Mouse (Mus musculus) spleen, embryonic (tissue): Measurements from ENCODE around the gene Abtb2.

ENCODE experiments used
- CTCF ChIA-PET: fragments of 350-600 bp; sonication (Branson Sonifier 250); formaldehyde crosslinking; loops from one replicate; lab custom pipeline; 2022; lab: Charles Lee

Abtb2 gene

DNA sequence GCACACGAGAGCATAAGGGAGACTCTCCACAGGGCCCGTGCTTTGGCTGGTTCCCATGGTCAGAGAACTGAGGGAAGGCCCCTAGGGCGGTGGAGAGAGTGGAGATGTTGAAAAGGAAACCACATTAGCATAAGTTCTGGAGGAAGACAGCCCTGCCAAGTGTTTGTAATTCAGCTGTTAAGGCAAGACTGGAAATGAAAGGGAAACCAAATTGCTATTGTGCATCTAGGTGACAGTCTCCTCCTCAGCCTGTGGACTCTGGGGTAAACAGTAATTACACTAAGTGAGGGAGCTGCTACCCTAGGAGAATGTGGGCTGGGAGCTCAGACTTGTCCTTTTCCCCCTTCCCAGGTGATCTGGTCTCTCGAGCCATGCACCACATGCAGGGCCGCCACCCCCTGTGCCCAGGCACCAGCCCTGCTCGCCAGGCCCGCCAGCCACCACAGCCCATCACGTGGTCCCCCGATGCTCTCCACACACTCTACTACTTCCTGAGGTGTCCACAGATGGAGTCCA is 116.9 kb downstream of the Abtb2 start:
- CTCF ChIA-PET: interaction anchor here (0.6 to 0.7 kb wide), 2 partner anchors 56 to 195 kb away, joined by 4 read pairs; no protein-coding TSS in a partner anchor

DNA sequence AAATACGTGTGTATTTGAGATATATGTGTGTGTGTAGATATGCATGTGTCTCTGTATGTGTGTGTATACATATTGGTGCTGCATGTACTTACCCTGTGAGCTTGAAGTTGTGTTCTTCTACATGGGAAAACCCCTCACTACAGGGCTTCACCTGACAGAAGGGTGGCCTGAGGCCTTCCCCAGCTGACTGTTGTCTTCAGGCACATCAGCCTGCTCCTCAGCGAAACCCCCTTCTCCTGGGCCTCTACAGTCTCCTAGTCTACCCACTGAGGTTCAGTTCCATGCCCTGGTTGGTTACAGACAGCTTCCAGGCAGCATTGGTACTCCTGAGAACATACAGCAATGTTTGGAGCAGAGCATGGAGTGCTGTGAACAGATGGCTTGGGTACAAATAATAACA is 118.3 kb downstream of the Abtb2 start:
- CTCF ChIA-PET: no interaction called here

- CTCF ChIA-PET: interaction anchor here (1.2 kb wide), 1 partner anchor 14 kb away, joined by 5 read pairs; no protein-coding TSS in a partner anchor
Observed at GRCm38 (mm10) chr2:103684926-103685577, 118.9 kb downstream of the Abtb2 start.

GRCm38 (mm10) chr2:103685581-103685980 is 119.5 kb downstream of the Abtb2 start:
- CTCF ChIA-PET: interaction anchor here (1.2 kb wide), 1 partner anchor 15 kb away, joined by 5 read pairs; no protein-coding TSS in a partner anchor

DNA sequence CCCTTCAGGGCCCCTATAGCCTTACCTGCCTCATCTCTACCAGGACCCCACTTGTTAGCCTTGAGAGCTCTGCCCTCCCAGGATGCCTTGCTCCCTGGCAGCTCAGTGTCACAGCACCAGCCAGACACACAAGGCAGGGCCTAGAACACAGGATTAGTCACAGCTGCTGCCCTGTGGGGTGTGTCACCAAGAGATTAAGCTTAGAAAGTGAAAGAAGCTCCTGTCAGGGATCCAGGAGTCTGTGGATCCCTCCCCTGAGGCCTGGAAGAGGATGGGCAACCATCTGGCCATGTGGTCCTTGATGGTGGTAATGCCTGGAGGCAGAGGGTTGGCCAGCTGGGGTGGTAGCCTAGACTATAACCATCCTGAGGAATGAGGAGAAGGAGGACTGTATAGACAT is 121.0 kb downstream of the Abtb2 start:
- CTCF ChIA-PET: no interaction called here

DNA sequence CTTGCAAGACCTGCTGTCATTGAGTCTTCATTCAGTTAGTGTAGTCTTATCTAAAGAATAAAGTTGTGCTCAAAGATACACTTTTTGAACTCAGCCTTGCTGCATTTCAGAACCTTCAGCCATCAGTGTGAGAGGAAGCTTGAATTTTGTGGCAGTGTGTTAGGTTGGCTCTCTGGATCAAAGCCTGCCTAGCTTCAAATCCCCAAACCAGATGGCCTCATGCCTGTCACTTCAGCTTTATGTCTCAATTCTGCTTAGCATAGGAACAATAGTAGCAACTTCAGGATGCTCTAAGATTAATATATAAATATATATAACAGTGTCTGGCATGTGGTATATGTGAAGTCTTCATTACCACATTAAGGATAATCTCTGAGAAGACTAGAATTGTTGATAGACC is 121.8 kb downstream of the Abtb2 start:
- CTCF ChIA-PET: no interaction called here

GRCm38 (mm10) chr2:103690425-103690824 is 124.3 kb downstream of the Abtb2 start:
- CTCF ChIA-PET: no interaction called here

DNA sequence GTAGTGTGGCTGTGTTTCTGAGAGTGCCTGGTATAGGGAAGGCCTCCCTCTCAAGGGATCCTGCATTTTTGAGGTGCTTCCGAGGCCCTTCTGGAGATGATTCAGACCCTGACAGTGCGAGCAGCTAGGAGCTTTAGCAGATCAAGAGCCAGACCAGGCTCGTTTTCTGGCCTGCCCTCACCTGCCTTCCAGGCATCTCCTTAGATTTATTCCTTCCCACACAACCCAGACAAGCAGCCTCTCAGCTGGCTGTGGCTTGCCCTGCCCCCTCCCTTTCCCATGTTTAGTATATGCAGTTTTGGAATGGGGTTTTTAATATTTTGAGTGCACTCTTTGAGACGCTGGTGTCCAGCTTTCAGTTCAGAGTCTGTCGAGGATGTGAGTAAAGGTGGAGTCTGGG is 124.7 kb downstream of the Abtb2 start:
- CTCF ChIA-PET: no interaction called here

GRCm38 (mm10) chr2:103691278-103691677 is 125.2 kb downstream of the Abtb2 start:
- CTCF ChIA-PET: no interaction called here

DNA sequence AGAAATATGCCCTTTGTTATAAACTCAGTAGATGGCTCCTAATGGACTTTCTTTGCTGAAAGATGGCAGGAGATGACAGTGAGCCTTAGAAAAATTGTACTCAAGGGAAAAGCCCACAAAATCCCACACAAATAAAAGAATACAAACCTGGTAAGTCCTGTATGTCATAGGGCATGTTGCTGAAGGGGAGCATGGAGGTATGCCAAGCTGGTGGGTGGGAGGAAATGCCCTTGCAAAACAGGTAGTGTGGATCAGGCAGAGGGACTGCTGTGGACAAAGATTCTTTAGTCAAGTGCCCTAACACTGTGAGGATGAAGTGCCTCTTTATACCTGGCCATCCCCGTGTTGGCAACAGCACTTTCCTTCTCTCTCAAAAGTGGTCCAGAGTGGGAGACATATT is 126.7 kb downstream of the Abtb2 start:
- CTCF ChIA-PET: interaction anchor here (0.5 kb wide), 1 partner anchor 75 kb away, joined by 3 read pairs; no protein-coding TSS in a partner anchor

DNA sequence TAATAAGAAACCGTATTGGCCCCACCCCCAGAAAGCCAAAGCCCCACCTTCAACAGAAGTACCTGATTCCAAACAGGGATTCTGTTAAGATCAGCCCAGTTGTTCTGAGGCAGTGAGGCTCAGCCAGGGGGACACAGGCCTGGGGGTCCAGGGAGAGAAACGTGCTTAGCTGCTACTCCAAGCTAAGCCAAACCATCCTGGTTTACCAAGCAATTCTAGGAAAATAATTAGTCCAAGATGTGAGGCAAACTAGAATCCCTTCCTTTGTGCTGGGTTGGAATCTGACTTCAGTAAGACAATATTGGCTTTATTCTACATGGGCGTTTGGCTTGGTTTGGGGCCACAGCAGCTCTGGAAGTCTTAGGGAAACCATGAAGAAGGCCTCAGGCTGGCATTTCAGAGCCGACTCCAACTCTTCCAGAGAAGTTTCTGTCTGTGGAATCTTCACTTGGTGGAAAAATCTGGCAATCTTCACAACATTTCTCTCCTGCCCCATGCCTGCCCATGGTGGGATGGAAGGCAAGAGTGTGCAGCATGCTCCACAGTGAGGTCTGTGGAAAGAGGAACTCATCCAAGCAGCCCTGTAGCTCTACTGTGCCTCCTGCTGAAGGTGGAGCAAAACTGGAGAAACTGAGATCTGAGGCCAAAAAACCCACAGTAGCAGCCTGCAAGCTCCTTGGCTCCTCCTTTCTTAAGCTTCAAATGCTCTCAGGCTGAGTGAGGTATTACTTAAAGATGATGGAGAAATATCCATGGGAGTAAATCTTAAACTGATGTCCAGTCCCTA is 128.9 kb downstream of the Abtb2 start:
- CTCF ChIA-PET: no interaction called here

DNA sequence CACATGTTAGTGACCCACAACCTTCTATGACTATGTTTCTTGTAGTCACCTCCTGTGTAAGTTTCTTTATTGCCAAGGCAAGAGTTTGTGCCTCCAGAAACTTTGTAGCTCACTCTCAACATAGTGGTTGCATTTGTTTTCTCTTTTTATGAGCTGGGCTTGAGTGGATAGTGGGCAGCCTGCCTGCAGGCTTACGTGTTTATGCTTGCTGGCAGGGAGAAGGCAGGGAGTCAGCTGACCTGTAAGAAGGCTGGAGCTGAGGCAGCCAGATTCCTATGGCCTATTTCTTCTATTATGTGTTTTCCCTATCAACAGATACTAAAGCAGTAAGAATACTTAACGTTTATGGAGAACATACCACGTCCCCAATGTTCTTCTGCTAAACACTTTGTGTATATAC is 130.1 kb downstream of the Abtb2 start:
- CTCF ChIA-PET: no interaction called here

DNA sequence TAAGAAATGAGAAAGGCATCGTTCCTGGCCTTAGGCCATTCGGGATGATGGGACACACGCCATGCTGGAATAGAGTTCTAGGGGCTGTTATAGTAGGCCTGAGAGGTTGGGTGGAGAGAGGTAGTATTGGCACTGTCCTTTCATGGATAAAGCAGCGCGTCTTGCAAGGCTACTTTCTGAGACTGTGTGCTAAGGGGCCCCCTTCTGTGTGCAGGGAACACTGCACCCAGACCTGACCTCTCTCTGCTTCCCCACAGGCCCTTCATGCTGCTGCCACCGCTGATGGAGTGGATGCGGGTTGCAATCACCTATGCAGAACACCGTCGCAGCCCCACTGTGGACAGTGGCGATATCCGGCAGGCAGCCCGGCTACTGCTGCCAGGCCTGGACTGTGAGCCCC is 134.4 kb downstream of the Abtb2 start:
- CTCF ChIA-PET: interaction anchor here (0.6 kb wide), 2 partner anchors 20 to 242 kb away, joined by 3 to 4 read pairs; no protein-coding TSS in a partner anchor

GRCm38 (mm10) chr2:103703336-103703735 is 137.2 kb downstream of the Abtb2 start:
- CTCF ChIA-PET: no interaction called here

DNA sequence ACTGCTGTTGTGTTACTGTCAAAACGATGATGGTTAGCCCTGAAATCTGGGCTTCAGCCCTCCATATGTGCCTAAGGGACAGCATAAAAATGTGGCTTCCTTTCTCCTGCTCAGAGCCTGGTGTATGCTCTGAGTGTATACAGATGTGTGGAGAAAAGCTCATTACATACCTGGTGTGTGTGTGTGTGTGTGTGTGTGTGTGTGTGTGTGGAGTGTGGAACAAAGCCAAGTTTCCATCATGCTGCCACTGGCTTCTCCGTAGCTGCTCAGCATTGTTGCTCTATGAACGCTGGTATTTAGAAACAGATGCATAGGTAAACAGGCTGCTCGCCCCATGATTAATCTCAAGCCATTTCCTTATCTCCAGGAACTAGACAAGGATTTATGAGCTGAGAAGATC is 137.8 kb downstream of the Abtb2 start:
- CTCF ChIA-PET: no interaction called here

DNA sequence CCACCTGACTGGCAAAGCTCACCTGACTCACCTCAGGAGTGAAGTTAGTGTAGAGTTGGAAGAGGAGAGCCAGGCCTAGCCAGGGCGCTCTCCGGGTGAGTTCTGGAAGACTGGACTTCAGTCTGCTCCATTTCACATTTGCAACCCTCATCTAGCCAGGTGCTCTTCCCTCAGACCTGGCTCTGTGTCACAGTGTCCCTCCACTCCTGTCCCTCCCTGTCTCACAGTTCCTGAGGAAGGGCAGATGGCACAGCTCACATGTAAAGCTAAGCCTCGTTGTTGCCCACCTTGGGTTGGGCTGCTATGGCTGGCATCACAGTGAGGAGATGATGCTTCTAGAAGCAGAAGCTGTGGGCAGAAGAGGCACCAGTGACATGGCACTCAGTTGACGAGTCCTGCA is 139.7 kb downstream of the Abtb2 start:
- CTCF ChIA-PET: no interaction called here

- CTCF ChIA-PET: no interaction called here
Observed at GRCm38 (mm10) chr2:103706226-103706625, 140.1 kb downstream of the Abtb2 start.

DNA sequence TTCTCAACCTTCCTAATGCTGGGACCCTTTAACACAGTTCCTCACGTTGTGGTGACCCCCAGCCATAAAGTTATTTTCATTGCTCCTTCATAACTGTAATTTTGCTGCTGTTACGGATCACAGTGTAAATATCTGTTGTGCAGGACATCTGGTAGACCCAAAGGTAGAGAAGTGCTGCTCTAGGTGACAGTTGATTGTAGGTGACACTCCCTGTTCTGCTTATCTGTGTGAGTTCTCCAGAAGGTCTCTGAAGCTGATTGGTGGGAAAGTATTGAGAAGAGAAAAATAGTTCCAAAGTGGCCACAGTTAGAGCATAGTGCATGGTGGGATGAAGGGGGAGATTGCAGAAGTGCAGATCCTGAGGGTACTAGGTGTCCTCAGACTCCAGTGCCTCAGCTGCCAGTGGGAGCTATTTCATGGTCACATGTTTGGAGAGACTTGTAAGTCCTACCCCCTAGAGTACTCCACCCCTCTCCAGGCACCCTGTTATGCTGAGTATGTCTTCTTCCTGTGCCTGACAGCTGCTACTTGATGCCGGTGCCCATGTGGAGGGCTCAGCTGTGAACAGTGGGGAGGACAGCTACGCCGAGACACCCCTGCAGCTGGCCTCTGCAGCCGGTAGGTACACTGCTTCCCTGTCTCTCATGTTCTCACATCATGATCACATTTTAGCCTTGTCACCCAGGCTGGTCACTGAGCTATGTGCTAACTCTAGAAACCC is 141.1 kb downstream of the Abtb2 start:
- CTCF ChIA-PET: no interaction called here

DNA sequence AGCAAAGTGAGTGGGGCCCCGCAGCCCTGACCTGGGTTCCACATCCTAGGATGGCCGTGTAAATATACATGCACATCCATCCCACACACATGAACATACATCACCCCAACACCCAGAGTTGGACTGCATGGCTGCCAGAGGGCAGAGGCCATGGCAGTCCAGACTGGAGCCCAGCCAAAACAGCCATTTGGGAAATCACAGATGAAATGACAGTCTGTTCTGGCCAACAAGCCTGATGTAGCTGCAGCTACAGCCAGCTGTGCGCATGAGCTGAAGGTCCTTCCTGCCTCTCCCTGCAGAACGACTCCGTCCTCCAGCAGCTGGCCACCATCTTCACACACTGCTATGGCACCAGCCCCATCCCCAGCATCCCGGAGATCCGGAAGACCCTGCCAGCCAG is 144.7 kb downstream of the Abtb2 start:
- CTCF ChIA-PET: no interaction called here

- CTCF ChIA-PET: interaction anchor here (0.5 kb wide), 1 partner anchor 96 kb away, joined by 3 read pairs; no protein-coding TSS in a partner anchor
Observed at GRCm38 (mm10) chr2:103713831-103714230, 147.7 kb downstream of the Abtb2 start.

- CTCF ChIA-PET: no interaction called here
Observed at GRCm38 (mm10) chr2:103714412-103714811, 148.3 kb downstream of the Abtb2 start.
